In genomic region chr14:9672728-9673127, GRCm38 (mm10) we compare ENCODE assay signal across 10 mouse cellular contexts.
"Had no signal": no experiment of that assay in that cellular context is flagged by ENCODE, and none has a peak within 500 bp of the region (broad histone marks: within the 10 kb centered on the region; RNA-seq: fewer than 3 reads in every experiment).

No protein-coding gene starts in this region.

- DNase-seq: kidney, adult 2 months; kidney, postnatal 14 days; retina, postnatal 1 day; right cerebral cortex, postnatal 4 days; spleen, adult 18-20 months; thymus, adult 2 months; thymus, postnatal 25 days had no signal

- ATAC-seq: intestine, embryonic 16.5 days; liver, embryonic 12.5 days; midbrain, embryonic 15.5 days had no signal
